Mouse (Mus musculus) heart, embryonic 11.5 days (tissue): ENCODE data around the gene Fndc3b. TPM values are rescaled to one million over a fixed set of nuclear protein-coding genes. Genes with fewer than 3 reads are reported as not detected.

Experiments
- ATAC-seq: fragments of 200-750 bp; cut with Nextera tagmentation; replicated peaks from 2 replicates; pipeline ENCODE4 v1.8.0; 2017; ENCODE audit warnings: moderate library complexity; ENCODE audit not compliant: insufficient number of reproducible peaks, low FRiP score, low TSS enrichment
- H3K27ac ChIP-seq: fragments of 300-500 bp; sonication (generic); 2 replicates; pipeline ENCODE4 v1.5.1; 2014; ENCODE audit warnings: mild to moderate bottlenecking, low read depth, low read length
- H3K27me3 ChIP-seq: fragments of 300-500 bp; sonication (generic); 2 replicates; pipeline ENCODE4 v1.6.1; 2014; ENCODE audit warnings: mild to moderate bottlenecking, low read length, mixed read lengths; ENCODE audit not compliant: control insufficient read depth, insufficient read depth
- H3K36me3 ChIP-seq: fragments of 300-500 bp; sonication (generic); 2 replicates; pipeline ENCODE4 v1.6.1; 2014; ENCODE audit warnings: mild to moderate bottlenecking, low read length, moderate library complexity, mixed read lengths; ENCODE audit not compliant: control insufficient read depth, insufficient read depth
- H3K4me1 ChIP-seq: fragments of 300-500 bp; sonication (generic); 2 replicates; pipeline ENCODE4 v1.6.1; 2014; ENCODE audit warnings: low read length; ENCODE audit not compliant: control insufficient read depth, insufficient read depth
- H3K4me2 ChIP-seq: fragments of 300-500 bp; sonication (generic); 2 replicates; pipeline ENCODE4 v1.6.1; 2014; ENCODE audit warnings: mild to moderate bottlenecking, moderate library complexity
- H3K4me3 ChIP-seq: fragments of 300-500 bp; sonication (generic); 2 replicates; pipeline ENCODE4 v1.5.1; 2014; ENCODE audit warnings: low read depth, low read length
- H3K9ac ChIP-seq: fragments of 300-500 bp; sonication (generic); 2 replicates; pipeline ENCODE4 v1.6.1; 2014; ENCODE audit warnings: mild to moderate bottlenecking, low read depth, low read length, moderate library complexity
- H3K9me3 ChIP-seq: fragments of 300-500 bp; sonication (generic); replicated peaks from 2 replicates; pipeline ENCODE4 v1.6.1; 2016; ENCODE audit warnings: low read length; ENCODE audit not compliant: control insufficient read depth
- WGBS: fragments of 180-500 bp; shearing (Covaris S2); extraction: QIAGEN DNeasy Blood & Tissue Kit; methylation state at CpG from one replicate; pipeline ENCODE4 v1.1.7; 2014; ENCODE audit not compliant: insufficient replicate concordance; 5-methylcytosine and 5-hydroxymethylcytosine counted together
- polyA plus RNA-seq: library from polyadenylated mRNA; unstranded; fragments of >200 nt; fragmentation: Nextera tagmentation; extraction: Ambion mirVana; gene quantifications from 2 replicates; pipeline ENCODE4 v1.2.1, GENCODE M21; 2014

The Fndc3b gene
- polyA plus RNA-seq: 27.5 and 28.6 TPM in 2 replicates

DNA sequence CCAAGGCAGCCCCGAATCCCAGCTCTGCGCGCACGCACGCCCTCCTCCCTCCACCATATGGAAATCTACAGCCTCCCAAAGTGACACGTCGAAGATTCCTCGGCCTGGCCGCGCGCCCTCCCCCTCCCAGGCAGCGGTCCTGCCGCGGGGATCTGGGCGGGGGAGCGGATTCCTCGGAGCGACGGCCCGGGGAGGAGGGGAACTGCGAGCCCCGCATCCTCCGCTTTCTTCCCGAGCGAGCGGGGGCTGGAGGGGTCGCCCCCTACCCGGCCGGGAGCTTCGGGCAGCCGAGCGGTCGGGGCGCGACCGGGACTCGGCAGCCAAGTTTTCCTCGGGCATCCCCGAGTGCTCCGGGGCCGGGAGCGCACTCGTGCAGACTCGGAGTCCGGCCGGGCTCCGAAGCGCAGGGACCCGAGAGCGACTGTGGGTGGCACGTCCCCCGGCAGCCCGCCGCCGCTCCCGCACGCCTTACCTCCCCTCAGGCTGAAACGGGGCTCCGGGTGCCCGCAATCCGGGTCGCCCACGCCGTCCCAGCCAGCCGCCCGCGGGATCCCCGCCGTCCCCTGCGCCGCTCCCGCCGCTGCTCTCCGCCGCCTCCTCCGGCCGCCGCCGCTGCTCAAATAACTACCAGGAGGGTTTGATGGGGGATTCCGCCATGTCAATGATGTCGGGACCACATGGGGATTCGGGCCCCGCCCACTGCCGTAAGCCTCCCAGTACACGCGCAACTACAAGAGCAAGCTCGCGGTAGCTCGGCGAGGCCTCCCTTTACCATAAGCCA is at the start of gene Fndc3b:
TSS of gene Fndc3b (minus strand) at position 660 of the 781 bp plus-strand sequence.
- ATAC-seq: peak; percentile 74
- Histone ChIP-seq H3K27ac (peak within 1 kb of the TSS; percentile 99), H3K4me2 (peak within 1 kb of the TSS; percentile 82), H3K4me1 (peaks cover 19% of the 10 kb centered on the region), H3K4me3 (peak within 1 kb of the TSS; percentile 88), H3K9ac (peak within 1 kb of the TSS; percentile 98), H3K9me3 (no peaks in the 10 kb centered on the region), H3K27me3 (no peaks in the 10 kb centered on the region), H3K36me3 (no peaks in the 10 kb centered on the region)
- under 1% methylated on average over 75 of the region's 90 CpGs for WGBS

DNA sequence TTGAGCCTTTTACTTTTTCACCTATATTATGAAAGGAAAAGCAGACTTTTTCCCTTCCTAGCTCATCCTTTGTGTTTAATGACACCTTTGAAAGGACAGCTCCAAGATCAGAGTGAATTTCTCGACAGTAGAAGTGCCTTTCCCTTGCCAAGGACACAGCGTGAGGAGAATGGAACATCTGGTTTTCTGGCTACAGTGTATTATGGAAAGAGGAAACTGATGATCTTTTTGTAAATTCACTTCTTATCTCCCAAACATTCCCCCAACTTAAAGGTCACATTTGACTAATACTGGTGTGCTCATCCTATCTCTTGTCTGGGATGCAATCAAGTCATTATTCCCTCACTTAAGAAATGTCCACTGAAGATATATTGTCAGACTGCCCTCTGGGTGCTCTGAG is 49.2 kb upstream of the Fndc3b start:
- Histone ChIP-seq H3K4me2 (no peak overlapping the region), H3K9me3 (no peaks in the 10 kb centered on the region), H3K27ac (no peak overlapping the region), H3K9ac (no peak overlapping the region), H3K4me1 (no peaks in the 10 kb centered on the region), H3K4me3 (no peak overlapping the region), H3K27me3 (no peaks in the 10 kb centered on the region), H3K36me3 (no peaks in the 10 kb centered on the region)
- WGBS: 75% methylated on average over 2 of the region's 2 CpGs
- ATAC-seq: no peak

DNA sequence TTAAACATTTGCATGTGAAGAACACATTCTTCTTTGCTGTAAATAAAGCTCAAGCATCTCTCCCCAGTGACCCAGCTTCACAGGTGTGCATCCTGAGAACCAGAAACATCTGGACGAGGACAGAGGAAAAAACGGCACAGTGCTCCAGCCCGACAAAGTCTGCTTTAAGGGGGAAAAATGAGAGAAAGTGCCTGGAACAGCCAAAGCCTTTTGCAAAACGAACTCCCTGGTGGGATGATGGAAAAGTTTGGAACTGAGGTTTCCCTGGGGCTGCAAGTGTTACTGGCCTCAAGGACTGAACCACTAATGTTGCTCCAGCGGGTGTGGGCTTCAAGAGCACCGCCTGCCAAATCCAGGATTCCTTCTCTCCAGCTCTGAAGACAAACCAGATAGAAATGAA is 47.9 kb upstream of the Fndc3b start:
- H3K4me1 ChIP-seq: no peaks in the 10 kb centered on the region
- H3K27ac ChIP-seq: no peak overlapping the region
- H3K9me3 ChIP-seq: no peaks in the 10 kb centered on the region
- H3K4me3 ChIP-seq: no peak overlapping the region
- 49% methylated on average over 6 of the region's 6 CpGs for WGBS
- no peaks in the 10 kb centered on the region for H3K36me3 ChIP-seq
- no peaks in the 10 kb centered on the region for H3K27me3 ChIP-seq
- H3K9ac ChIP-seq: no peak overlapping the region
- no peak for ATAC-seq
- no peak overlapping the region for H3K4me2 ChIP-seq

DNA sequence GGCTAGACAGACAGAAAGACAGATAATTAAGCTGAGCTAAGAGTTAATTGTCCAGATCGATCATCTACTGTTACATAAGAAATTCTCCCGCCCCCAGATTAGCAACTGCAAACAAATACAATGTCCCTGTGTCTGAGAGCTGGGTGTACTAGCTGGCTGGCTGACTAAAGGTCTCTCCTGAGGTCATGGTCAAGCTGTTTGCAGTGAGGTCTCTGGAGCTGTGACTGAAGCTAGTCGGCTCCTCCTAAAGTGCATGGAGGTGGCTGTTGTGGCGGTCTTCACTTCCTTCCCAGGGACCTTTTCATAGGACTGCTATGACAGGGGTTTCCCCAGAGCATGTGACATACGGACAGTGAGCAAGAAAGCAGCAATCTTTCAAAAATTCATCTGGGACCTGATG is 40.5 kb upstream of the Fndc3b start:
- no peak for ATAC-seq
- Histone ChIP-seq H3K9ac (no peak overlapping the region), H3K27me3 (no peaks in the 10 kb centered on the region), H3K9me3 (no peaks in the 10 kb centered on the region), H3K27ac (no peak overlapping the region), H3K36me3 (no peaks in the 10 kb centered on the region), H3K4me3 (no peak overlapping the region), H3K4me2 (no peak overlapping the region), H3K4me1 (no peaks in the 10 kb centered on the region)
- WGBS: 67% methylated on average over 5 of the region's 5 CpGs

DNA sequence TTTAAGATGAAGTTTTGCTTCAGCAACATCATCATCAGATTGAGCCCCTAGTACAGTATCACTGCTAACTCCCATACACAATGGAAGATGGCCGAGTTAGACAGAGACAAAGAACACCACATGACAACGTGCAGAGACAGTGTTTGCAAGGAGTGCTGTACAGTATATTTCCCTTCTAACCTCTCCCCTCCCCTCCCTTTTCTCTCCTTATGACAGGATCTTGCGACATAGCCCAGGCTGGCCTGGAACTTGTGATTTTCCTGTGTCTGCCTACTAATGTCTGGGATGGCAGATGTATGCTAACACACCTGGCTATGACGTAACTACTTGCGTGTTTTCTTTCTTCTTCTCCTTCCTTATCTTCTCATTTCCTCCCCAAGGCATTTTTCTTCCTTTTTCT is 40.0 kb upstream of the Fndc3b start:
- ATAC-seq: no peak
- no peaks in the 10 kb centered on the region for H3K4me1 ChIP-seq
- no peaks in the 10 kb centered on the region for H3K9me3 ChIP-seq
- no peak overlapping the region for H3K4me3 ChIP-seq
- H3K27ac ChIP-seq: no peak overlapping the region
- no peak overlapping the region for H3K9ac ChIP-seq
- 82% methylated on average over 5 of the region's 5 CpGs for WGBS
- no peak overlapping the region for H3K4me2 ChIP-seq
- no peaks in the 10 kb centered on the region for H3K27me3 ChIP-seq
- H3K36me3 ChIP-seq: no peaks in the 10 kb centered on the region

DNA sequence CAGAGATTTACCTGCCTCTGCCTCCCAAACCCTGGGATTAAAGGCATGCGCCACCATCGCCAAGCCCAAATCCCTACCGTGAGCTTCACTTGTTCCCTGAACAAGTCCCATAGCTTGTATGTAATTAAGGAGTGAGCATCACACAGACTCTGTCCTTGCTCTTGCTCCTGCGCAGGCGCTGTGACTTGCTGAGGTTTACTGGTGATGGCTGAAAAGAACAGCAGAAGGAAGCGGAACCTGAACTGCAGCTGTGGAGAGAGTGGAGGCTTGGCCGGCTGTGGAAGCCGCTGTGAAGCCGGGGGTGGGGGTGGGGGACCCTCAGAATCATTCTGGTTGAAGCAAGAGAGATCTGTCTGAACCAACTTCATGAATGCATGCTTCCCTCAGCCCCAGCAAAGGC is 34.5 kb upstream of the Fndc3b start:
- Histone ChIP-seq H3K9ac (no peak overlapping the region), H3K4me2 (no peak overlapping the region), H3K36me3 (no peaks in the 10 kb centered on the region), H3K27me3 (no peaks in the 10 kb centered on the region), H3K4me1 (no peaks in the 10 kb centered on the region), H3K9me3 (no peaks in the 10 kb centered on the region), H3K4me3 (no peak overlapping the region), H3K27ac (no peak overlapping the region)
- WGBS: 90% methylated on average over 9 of the region's 9 CpGs
- ATAC-seq: no peak

DNA sequence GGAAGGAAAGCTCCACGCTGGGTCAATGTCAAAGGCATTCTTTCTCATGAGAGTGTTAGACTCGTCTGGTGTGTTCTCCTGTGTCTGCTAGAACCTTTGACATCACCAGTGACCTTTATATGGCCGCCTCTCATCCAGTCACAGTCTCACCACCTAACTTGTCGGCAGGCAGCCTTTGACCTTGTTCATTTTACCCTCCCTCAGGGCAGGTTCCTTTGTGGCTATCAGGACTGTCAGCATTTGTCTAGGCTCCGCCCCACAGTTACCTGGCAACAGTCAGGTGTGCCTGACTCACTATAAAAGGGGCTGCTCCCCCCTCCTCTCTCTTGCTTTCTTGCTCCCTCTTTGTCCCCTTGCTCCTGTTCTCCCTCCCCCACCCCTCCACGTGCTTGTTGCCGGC is 33.6 kb upstream of the Fndc3b start:
- no peak overlapping the region for H3K4me2 ChIP-seq
- H3K9me3 ChIP-seq: no peaks in the 10 kb centered on the region
- H3K4me3 ChIP-seq: no peak overlapping the region
- WGBS: 61% methylated on average over 7 of the region's 7 CpGs
- H3K27ac ChIP-seq: no peak overlapping the region
- H3K4me1 ChIP-seq: no peaks in the 10 kb centered on the region
- H3K27me3 ChIP-seq: no peaks in the 10 kb centered on the region
- ATAC-seq: no peak
- no peak overlapping the region for H3K9ac ChIP-seq
- H3K36me3 ChIP-seq: no peaks in the 10 kb centered on the region

DNA sequence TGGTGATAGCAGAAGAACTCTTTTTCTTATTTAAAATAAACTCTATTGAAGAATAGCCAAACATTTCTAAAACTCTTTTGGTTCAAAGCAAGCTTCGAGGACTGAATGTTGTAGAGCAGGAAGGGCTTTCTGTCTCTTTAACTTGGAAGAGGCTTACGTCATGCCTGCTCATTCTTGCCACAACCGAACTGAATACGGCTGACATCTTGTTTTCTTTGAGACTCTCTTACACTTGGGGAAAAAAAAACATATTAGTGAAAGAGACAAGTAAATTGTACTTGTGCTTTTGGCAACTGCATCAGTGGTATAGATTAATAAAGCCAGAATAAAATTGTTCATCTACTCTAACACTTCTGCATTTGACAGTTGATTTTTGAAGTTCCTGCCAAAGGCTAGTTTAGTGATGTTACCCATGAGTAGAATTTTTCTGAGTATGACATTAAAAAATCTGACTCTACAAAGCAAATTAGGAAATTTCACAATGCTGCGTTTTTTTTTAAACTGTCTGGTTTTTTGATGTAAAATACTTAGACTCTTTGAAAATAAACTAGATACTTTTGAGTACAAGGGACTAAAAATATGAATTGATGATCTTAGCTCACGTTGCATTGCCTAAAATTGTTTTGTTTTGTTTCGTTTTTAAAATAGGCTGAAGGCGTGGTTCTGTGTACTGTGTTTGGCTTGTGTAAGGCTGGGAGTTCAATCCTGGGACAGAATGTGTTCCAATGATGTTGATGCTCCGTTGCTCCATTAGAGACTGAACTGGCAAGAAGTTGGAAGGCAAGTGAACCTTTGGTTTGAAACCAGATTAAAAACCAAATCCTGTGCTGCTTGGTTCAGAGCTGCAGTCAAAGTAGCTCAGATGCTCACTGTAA is 32.4 kb upstream of the Fndc3b start:
- 80% methylated on average over 9 of the region's 9 CpGs for WGBS

More for the DNA sequence above, 32.4 kb upstream of the Fndc3b start:
- ATAC-seq: no peak
- Histone ChIP-seq H3K4me1 (no peaks in the 10 kb centered on the region), H3K27ac (no peak overlapping the region), H3K9me3 (no peaks in the 10 kb centered on the region), H3K27me3 (no peaks in the 10 kb centered on the region), H3K4me3 (no peak overlapping the region), H3K36me3 (no peaks in the 10 kb centered on the region), H3K4me2 (no peak overlapping the region), H3K9ac (no peak overlapping the region)
